Mouse (Mus musculus): ENCODE data around the gene Vmn1r36.
"Not testable (repeated sequence)": the region's sequence is repeated elsewhere in the genome, so short reads cannot be mapped to it uniquely, and the experiment has no call there.

The Vmn1r36 gene

DNA sequence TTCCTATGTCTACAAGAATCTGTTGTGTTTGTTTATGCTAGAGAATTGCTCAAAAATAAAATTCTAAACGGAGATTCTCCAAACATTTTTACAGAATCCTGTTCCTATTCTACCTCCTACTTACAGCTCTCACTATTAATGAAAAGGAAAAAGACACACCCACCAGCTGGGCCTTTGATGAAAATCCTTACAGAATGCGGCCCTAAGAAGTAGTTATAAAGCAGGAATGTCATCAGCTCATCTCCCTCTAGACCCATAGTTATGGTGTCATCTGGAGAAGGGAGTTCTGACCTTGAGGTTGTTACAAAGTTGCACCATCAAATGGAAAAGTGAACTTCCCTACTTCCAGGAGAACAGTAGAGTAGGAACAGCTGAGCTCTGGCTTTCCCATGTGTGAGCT is at the start of gene Vmn1r36:
TSS of gene Vmn1r36 (minus strand) at position 101 of the 400 bp plus-strand sequence.
- not testable (repeated sequence) for DNase-seq (ENCODE audit: extremely low spot score)

DNA sequence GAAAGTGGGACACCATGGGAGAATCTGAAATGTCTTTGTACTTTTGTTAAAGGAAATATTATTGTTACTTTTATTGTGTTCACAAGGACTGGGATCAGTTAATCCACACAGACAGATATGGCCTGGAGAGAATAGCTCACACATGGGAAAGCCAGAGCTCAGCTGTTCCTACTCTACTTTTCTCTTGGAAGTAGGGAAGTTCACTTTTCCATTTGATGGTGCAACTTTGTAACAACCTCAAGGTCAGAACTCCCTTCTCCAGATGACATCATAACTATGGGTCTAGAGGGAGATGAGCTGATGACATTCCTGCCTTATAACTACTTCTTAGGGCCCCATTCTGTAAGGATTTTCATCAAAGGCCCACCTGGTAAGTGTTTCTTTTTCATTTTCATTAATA is 10.1 kb upstream of the Vmn1r36 start, which contains the start of gene Vmn1r37:
TSS of gene Vmn1r37 (plus strand) at position 301 of the 400 bp plus-strand sequence.
- DNase-seq (ENCODE audit: extremely low spot score): not testable (repeated sequence)

DNA sequence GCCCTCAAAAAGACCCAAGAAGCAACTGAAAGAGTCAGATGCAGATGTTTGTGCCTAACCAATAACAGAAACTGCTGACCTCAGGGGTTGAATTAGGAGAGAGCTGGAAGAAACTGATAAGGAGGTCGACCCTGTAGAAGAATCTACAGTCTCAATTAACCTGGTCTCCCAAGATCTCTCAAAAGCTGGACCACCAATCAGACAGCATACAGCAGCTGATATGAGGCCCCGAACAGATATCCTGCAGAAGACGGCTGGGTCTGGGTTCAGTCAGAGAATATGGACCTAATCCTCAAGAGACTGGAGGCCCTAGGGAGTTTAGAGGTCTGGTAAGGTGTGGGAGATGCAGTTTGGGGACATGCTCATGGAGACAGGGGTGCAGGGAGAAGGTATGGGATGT is 5.1 kb downstream of the Vmn1r36 start:
- no peak for DNase-seq (ENCODE audit: extremely low spot score)

DNA sequence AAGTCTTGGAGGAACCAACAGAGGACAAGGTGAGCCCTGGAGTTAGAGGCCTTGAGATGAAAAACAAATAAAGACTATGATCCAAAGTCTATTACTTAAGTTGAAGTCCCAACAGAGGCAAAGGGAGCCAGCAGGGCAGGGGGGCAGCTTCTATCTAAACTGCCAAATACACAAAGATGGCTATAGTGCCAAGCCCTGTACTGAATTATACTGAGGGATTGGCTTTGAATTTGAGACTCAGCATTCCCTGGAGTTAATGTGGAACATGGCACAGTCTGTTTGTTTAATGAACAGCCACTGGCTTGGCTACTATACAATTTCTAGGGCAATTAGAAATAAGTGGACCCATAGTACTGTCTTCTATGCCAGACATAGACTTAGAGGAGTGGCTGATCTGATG is 10.1 kb downstream of the Vmn1r36 start:
- no peak for DNase-seq (ENCODE audit: extremely low spot score)

DNA sequence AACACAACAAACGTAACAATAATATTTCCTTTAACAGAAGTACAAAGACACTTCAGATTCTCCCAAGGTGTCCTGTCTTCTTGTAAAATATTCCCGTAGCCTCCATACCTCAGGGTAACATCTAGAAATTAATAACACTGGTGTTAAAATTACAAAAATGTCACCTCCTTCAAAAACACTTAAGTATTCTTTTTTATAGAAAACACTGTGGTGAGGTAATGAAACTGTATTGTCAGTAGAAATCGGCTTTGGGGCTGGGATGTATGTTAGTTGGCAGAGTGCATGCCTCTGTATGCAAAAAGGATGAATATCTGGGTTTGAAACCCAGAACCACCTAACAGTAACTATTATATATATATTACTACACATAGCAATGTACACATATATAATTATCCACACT is 33.2 kb downstream of the Vmn1r36 start, which contains the start of gene Vmn1r35:
TSS of gene Vmn1r35 (minus strand) at position 101 of the 400 bp plus-strand sequence.
- no peak for DNase-seq (ENCODE audit: extremely low spot score)
